Mouse (Mus musculus) lung, embryonic 14.5 days (tissue): ENCODE measurements around the gene 2310030G06Rik. TPM values are rescaled to one million over a fixed set of nuclear protein-coding genes. Genes with fewer than 3 reads are reported as not detected.
A peak's percentile ranks its signal among the peaks of the same experiment; 100 is the strongest.

Source experiments
- ATAC-seq: fragments of 200-750 bp; cut with Nextera tagmentation; 2 replicates; pipeline ENCODE4 v1.8.0; 2017; ENCODE audit warnings: mild to moderate bottlenecking, moderate TSS enrichment, moderate library complexity; ENCODE audit not compliant: insufficient read depth
- DNase-seq: peaks from one replicate; pipeline ENCODE4 v3.0.0-alpha.2; 2015
- H3K27ac ChIP-seq: fragments of 300-500 bp; sonication (generic); 2 replicates; pipeline ENCODE4 v1.5.1; 2014; ENCODE audit warnings: low read depth, mild to moderate bottlenecking, moderate library complexity
- H3K27me3 ChIP-seq: fragments of 300-500 bp; sonication (generic); 2 replicates; pipeline ENCODE4 v1.6.1; 2014; ENCODE audit warnings: low read length, control low read depth; ENCODE audit not compliant: insufficient read depth
- H3K36me3 ChIP-seq: fragments of 300-500 bp; sonication (generic); 2 replicates; pipeline ENCODE4 v1.6.1; 2014; ENCODE audit warnings: control low read depth; ENCODE audit not compliant: insufficient read depth
- H3K4me1 ChIP-seq: fragments of 300-500 bp; sonication (generic); 2 replicates; pipeline ENCODE4 v1.6.1; 2014; ENCODE audit warnings: antibody characterized with exemption, control low read depth; ENCODE audit not compliant: insufficient read depth
- H3K4me2 ChIP-seq: fragments of 300-500 bp; sonication (generic); 2 replicates; pipeline ENCODE4 v1.6.1; 2014; ENCODE audit warnings: mild to moderate bottlenecking
- H3K4me3 ChIP-seq: fragments of 300-500 bp; sonication (generic); 2 replicates; pipeline ENCODE4 v1.5.1; 2014; ENCODE audit warnings: low read depth, low read length
- H3K9ac ChIP-seq: fragments of 300-500 bp; sonication (generic); 2 replicates; pipeline ENCODE4 v1.6.1; 2014
- H3K9me3 ChIP-seq: fragments of 300-500 bp; sonication (generic); 2 replicates; pipeline ENCODE4 v1.6.1; 2016; ENCODE audit warnings: low read depth, low read length, control low read depth
- CTCF ChIP-seq: IDR thresholded peaks from 2 replicates; pipeline ENCODE4 v1.5.1; 2016; ENCODE audit warnings: antibody characterized with exemption, low read depth
- WGBS: fragments of 180-500 bp; shearing (Covaris S2); extraction: QIAGEN DNeasy Blood & Tissue Kit; methylation state at CpG from one replicate; pipeline ENCODE4 v1.1.7; 2014; 5-methylcytosine and 5-hydroxymethylcytosine counted together
- polyA plus RNA-seq: library from polyadenylated mRNA; unstranded; fragments of >200 nt; fragmentation: Nextera tagmentation; extraction: Ambion mirVana; gene quantifications from 2 replicates; pipeline ENCODE4 v1.2.1, GENCODE M21; 2014

Gene 2310030G06Rik
- polyA plus RNA-seq, 1 experiment from 2014 or later, result 9.7 TPM

- TF ChIP-seq CTCF, result no peak
- Histone ChIP-seq H3K4me1 (peaks cover 27% of the 10 kb centered on the region), H3K27ac (0 out of 2 replicates have a peak overlapping the region, but pooled peaks have one; percentile 78), H3K9me3 (no peaks in the 10 kb centered on the region), H3K4me3 (no peak overlapping the region), H3K27me3 (no peaks in the 10 kb centered on the region), H3K9ac (no peak overlapping the region; the same call in 1 of the 2 replicates), H3K36me3 (no peaks in the 10 kb centered on the region), H3K4me2 (peak overlapping the region; percentile 51; the same call in 1 of the 2 replicates)
- no peak for ATAC-seq
- no peak for DNase-seq
- 30% methylated on average over 8 of the region's 8 CpGs for WGBS
Measured at GRCm38 (mm10) chr9:50722451-50722911, 23.9 kb downstream of the 2310030G06Rik start.

- no peak for ATAC-seq
- H3K27me3 ChIP-seq, result no peaks in the 10 kb centered on the region
- peak; percentile 43 for DNase-seq
- no peaks in the 10 kb centered on the region for H3K36me3 ChIP-seq
- no peak overlapping the region for H3K4me2 ChIP-seq
- no peak overlapping the region for H3K4me3 ChIP-seq
- no peak overlapping the region for H3K27ac ChIP-seq
- H3K4me1 ChIP-seq, result peaks cover 27% of the 10 kb centered on the region
- H3K9me3 ChIP-seq, result no peaks in the 10 kb centered on the region
- no peak for TF ChIP-seq CTCF
- WGBS, result 20% methylated on average over 12 of the region's 12 CpGs
- no peak overlapping the region for H3K9ac ChIP-seq
Measured at GRCm38 (mm10) chr9:50721061-50721460, 25.3 kb downstream of the 2310030G06Rik start.

- DNase-seq (no peak), ATAC-seq (no peak)
- no peaks in the 10 kb centered on the region for H3K9me3 ChIP-seq
- no peak overlapping the region for H3K4me3 ChIP-seq
- no peak overlapping the region for H3K4me2 ChIP-seq
- no peak for TF ChIP-seq CTCF
- H3K4me1 ChIP-seq, result peaks cover 16% of the 10 kb centered on the region
- WGBS, result 66% methylated on average over 4 of the region's 4 CpGs
- no peak overlapping the region for H3K9ac ChIP-seq
- H3K36me3 ChIP-seq, result no peaks in the 10 kb centered on the region
- H3K27me3 ChIP-seq, result no peaks in the 10 kb centered on the region
- H3K27ac ChIP-seq, result no peak overlapping the region
Measured at GRCm38 (mm10) chr9:50718878-50719277, 27.5 kb downstream of the 2310030G06Rik start.

- H3K9ac ChIP-seq, result no peak overlapping the region
- no peak for TF ChIP-seq CTCF
- ATAC-seq (no peak), DNase-seq (no peak)
- H3K27me3 ChIP-seq, result no peaks in the 10 kb centered on the region
- no peaks in the 10 kb centered on the region for H3K4me1 ChIP-seq
- no peaks in the 10 kb centered on the region for H3K9me3 ChIP-seq
- no peak overlapping the region for H3K4me3 ChIP-seq
- peaks cover 3% of the 10 kb centered on the region; the same call in 1 of the 2 replicates for H3K36me3 ChIP-seq
- 40% methylated on average over 4 of the region's 4 CpGs for WGBS
- no peak overlapping the region for H3K27ac ChIP-seq
- no peak overlapping the region for H3K4me2 ChIP-seq
Measured at GRCm38 (mm10) chr9:50714188-50714587, 32.1 kb downstream of the 2310030G06Rik start.

- ATAC-seq, result no peak
- WGBS, result 83% methylated on average over 4 of the region's 4 CpGs
- H3K36me3 ChIP-seq, result peaks cover 3% of the 10 kb centered on the region; the same call in 1 of the 2 replicates
- no peak for TF ChIP-seq CTCF
- no peak for DNase-seq
- no peaks in the 10 kb centered on the region for H3K27me3 ChIP-seq
- no peak overlapping the region for H3K4me2 ChIP-seq
- H3K4me3 ChIP-seq, result no peak overlapping the region
- no peak overlapping the region for H3K27ac ChIP-seq
- no peak overlapping the region for H3K9ac ChIP-seq
- no peaks in the 10 kb centered on the region for H3K9me3 ChIP-seq
- no peaks in the 10 kb centered on the region for H3K4me1 ChIP-seq
Measured at GRCm38 (mm10) chr9:50711337-50711736, 35.0 kb downstream of the 2310030G06Rik start.

GRCm38 (mm10) chr9:50709108-50709507 is 37.2 kb downstream of the 2310030G06Rik start:
- Histone ChIP-seq H3K36me3 (peaks cover 3% of the 10 kb centered on the region; the same call in 1 of the 2 replicates), H3K27me3 (no peaks in the 10 kb centered on the region), H3K4me2 (no peak overlapping the region), H3K9ac (no peak overlapping the region), H3K27ac (no peak overlapping the region), H3K9me3 (no peaks in the 10 kb centered on the region), H3K4me3 (no peak overlapping the region), H3K4me1 (no peaks in the 10 kb centered on the region)
- WGBS, result 20% methylated on average over 2 of the region's 2 CpGs
- DNase-seq (peak; percentile 73), ATAC-seq (no peak)
- peak; percentile 65 for TF ChIP-seq CTCF

GRCm38 (mm10) chr9:50704907-50705306 is 41.4 kb downstream of the 2310030G06Rik start:
- no peak overlapping the region for H3K27ac ChIP-seq
- ATAC-seq (no peak), DNase-seq (no peak)
- TF ChIP-seq CTCF, result no peak
- no peak overlapping the region for H3K9ac ChIP-seq
- 50% methylated on average over 6 of the region's 6 CpGs for WGBS
- H3K4me1 ChIP-seq, result no peaks in the 10 kb centered on the region; the same call in 1 of the 2 replicates
- no peaks in the 10 kb centered on the region; the same call in 1 of the 2 replicates for H3K27me3 ChIP-seq
- H3K4me2 ChIP-seq, result no peak overlapping the region
- H3K36me3 ChIP-seq, result no peaks in the 10 kb centered on the region
- H3K4me3 ChIP-seq, result no peak overlapping the region
- H3K9me3 ChIP-seq, result no peaks in the 10 kb centered on the region
